Mouse (Mus musculus): ENCODE data around the gene Il10ra. TPM values are rescaled to one million over a fixed set of nuclear protein-coding genes. Genes with fewer than 3 reads are reported as not detected.

The Il10ra gene
- under 1 TPM; 0.47 to 0.54 TPM for total RNA-seq (2021)
- long read RNA-seq, experiment 1, partial matches to known transcripts: 0 of 2 reads
- long read RNA-seq, experiment 1, other reads (novel, unspliced or antisense): 0 of 2 reads
- long read RNA-seq, experiment 2: 0 reads

- H3K27ac ChIP-seq: peak within 1 kb of the TSS; percentile 57
- peak; percentile 64 for DNase-seq
- TF ChIP-seq CTCF (IDR thresholded peaks at IDR 0.05): no peak
- H3K4me3 ChIP-seq: peak within 1 kb of the TSS; percentile 60
- intact Hi-C loops (cut with DNase I): no loop called here
Measured at GRCm38 (mm10) chr9:45268597-45269325, at the start of gene Il10ra. TSS of gene Il10ra (minus strand) at chr9:45269149.

GRCm38 (mm10) chr9:45317635-45318034 lies 48.7 kb upstream of the Il10ra start:
- DNase-seq: peak; percentile 44
- no peak overlapping the region for H3K4me3 ChIP-seq
- intact Hi-C loops (cut with DNase I): no loop called here
- no peak for TF ChIP-seq CTCF (IDR thresholded peaks at IDR 0.05)
- no peak overlapping the region for H3K27ac ChIP-seq

- TF ChIP-seq CTCF (IDR thresholded peaks at IDR 0.05): no peak
- Histone ChIP-seq H3K4me3 (no peak overlapping the region), H3K27ac (no peak overlapping the region)
- intact Hi-C loops (cut with DNase I): no loop called here
- DNase-seq: no peak
Measured at GRCm38 (mm10) chr9:45313913-45314312, 45.0 kb upstream of the Il10ra start.

GRCm38 (mm10) chr9:45311858-45312257 lies 42.9 kb upstream of the Il10ra start:
- H3K27ac ChIP-seq: no peak overlapping the region
- DNase-seq: no peak
- intact Hi-C loops (cut with DNase I): no loop called here
- TF ChIP-seq CTCF (IDR thresholded peaks at IDR 0.05): no peak
- H3K4me3 ChIP-seq: no peak overlapping the region

GRCm38 (mm10) chr9:45308521-45308920 lies 39.6 kb upstream of the Il10ra start:
- TF ChIP-seq CTCF (IDR thresholded peaks at IDR 0.05): no peak
- no peak for DNase-seq
- Histone ChIP-seq H3K27ac (no peak overlapping the region), H3K4me3 (no peak overlapping the region)
- intact Hi-C loops (cut with DNase I): no loop called here

GRCm38 (mm10) chr9:45306746-45307410 lies 37.9 kb upstream of the Il10ra start:
- DNase-seq: no peak
- intact Hi-C loops (cut with DNase I): no loop called here
- Histone ChIP-seq H3K27ac (no peak overlapping the region), H3K4me3 (no peak overlapping the region)
- no peak for TF ChIP-seq CTCF (IDR thresholded peaks at IDR 0.05)

GRCm38 (mm10) chr9:45301771-45302170 lies 32.8 kb upstream of the Il10ra start:
- TF ChIP-seq CTCF (IDR thresholded peaks at IDR 0.05): no peak
- Histone ChIP-seq H3K27ac (no peak overlapping the region), H3K4me3 (no peak overlapping the region)
- no peak for DNase-seq
- intact Hi-C loops (cut with DNase I): loop anchor here (2.0 kb wide), 2 partner anchors 81 to 115 kb away; no protein-coding TSS in a partner anchor

GRCm38 (mm10) chr9:45300422-45301104 lies 31.6 kb upstream of the Il10ra start:
- Histone ChIP-seq H3K4me3 (peak overlapping the region; percentile 67), H3K27ac (peak overlapping the region; percentile 79)

GRCm38 (mm10) chr9:45299231-45300006 lies 30.5 kb upstream of the Il10ra start:
- intact Hi-C loops (cut with DNase I): loop anchor here (1.0 to 2.0 kb wide), 4 partner anchors 79 to 117 kb away; no protein-coding TSS in a partner anchor
- Histone ChIP-seq H3K4me3 (no peak overlapping the region), H3K27ac (no peak overlapping the region)
- DNase-seq: peak; percentile 28
- TF ChIP-seq CTCF (IDR thresholded peaks at IDR 0.05): peak; percentile 66

More at GRCm38 (mm10) chr9:45300422-45301104, 31.6 kb upstream of the Il10ra start:
- peak; percentile 94 for DNase-seq
- TF ChIP-seq CTCF (IDR thresholded peaks at IDR 0.05): peak; percentile 95
- intact Hi-C loops (cut with DNase I): loop anchor here (1.0 to 2.0 kb wide), 4 partner anchors 80 to 116 kb away; no protein-coding TSS in a partner anchor

GRCm38 (mm10) chr9:45294210-45295011 lies 25.5 kb upstream of the Il10ra start:
- peak overlapping the region; percentile 38; the same call in 1 of the 2 replicates for H3K27ac ChIP-seq
- DNase-seq: no peak
- no peak for TF ChIP-seq CTCF (IDR thresholded peaks at IDR 0.05)
- no peak overlapping the region for H3K4me3 ChIP-seq
- intact Hi-C loops (cut with DNase I): no loop called here

GRCm38 (mm10) chr9:45291481-45292168 lies 22.7 kb upstream of the Il10ra start:
- intact Hi-C loops (cut with DNase I): no loop called here
- Histone ChIP-seq H3K27ac (no peak overlapping the region), H3K4me3 (no peak overlapping the region)
- no peak for DNase-seq
- no peak for TF ChIP-seq CTCF (IDR thresholded peaks at IDR 0.05)
